Mouse (Mus musculus) limb, embryonic 15.5 days (tissue): ENCODE measurements at regions not wholly inside any gene's neighbourhood (a gene's known extent, or its start where the extent isn't known, plus 50 kb on each side); places are given as distances from the start of the nearest gene placed in this dataset.

Experiments
- ATAC-seq: fragments of 200-750 bp; cut with Nextera tagmentation; 2 replicates; pipeline ENCODE4 v1.8.0; 2017; ENCODE audit warnings: low read depth, moderate TSS enrichment; ENCODE audit not compliant: insufficient number of reproducible peaks, low FRiP score, low TSS enrichment
- H3K27ac ChIP-seq: fragments of 300-500 bp; sonication (generic); 2 replicates; pipeline ENCODE4 v1.5.1; 2015; ENCODE audit warnings: moderate library complexity, mild to moderate bottlenecking, inconsistent platforms
- H3K27me3 ChIP-seq: fragments of 300-500 bp; sonication (generic); 2 replicates; pipeline ENCODE4 v1.6.1; 2015; ENCODE audit warnings: inconsistent platforms
- H3K36me3 ChIP-seq: fragments of 300-500 bp; sonication (generic); 2 replicates; pipeline ENCODE4 v1.6.1; 2015; ENCODE audit warnings: inconsistent platforms
- H3K4me1 ChIP-seq: fragments of 300-500 bp; sonication (generic); 2 replicates; pipeline ENCODE4 v1.6.1; 2015; ENCODE audit warnings: inconsistent platforms
- H3K4me2 ChIP-seq: fragments of 300-500 bp; sonication (generic); 2 replicates; pipeline ENCODE4 v1.6.1; 2015; ENCODE audit warnings: mild to moderate bottlenecking, inconsistent platforms
- H3K4me3 ChIP-seq: fragments of 300-500 bp; sonication (generic); 2 replicates; pipeline ENCODE4 v1.5.1; 2015; ENCODE audit warnings: mild to moderate bottlenecking, inconsistent platforms
- H3K9ac ChIP-seq: fragments of 300-500 bp; sonication (generic); 2 replicates; pipeline ENCODE4 v1.6.1; 2015; ENCODE audit warnings: inconsistent platforms
- H3K9me3 ChIP-seq: fragments of 300-500 bp; sonication (generic); 2 replicates; pipeline ENCODE4 v1.6.1; 2016; ENCODE audit warnings: inconsistent platforms
- WGBS: fragments of 180-500 bp; shearing (Covaris S2); methylation state at CpG from one replicate; pipeline ENCODE4 v1.1.7; 2015; 5-methylcytosine and 5-hydroxymethylcytosine counted together

- Histone ChIP-seq H3K27me3 (no peaks in the 10 kb centered on the region), H3K9ac (no peak overlapping the region), H3K4me1 (no peaks in the 10 kb centered on the region), H3K9me3 (no peaks in the 10 kb centered on the region), H3K4me3 (no peak overlapping the region), H3K36me3 (no peaks in the 10 kb centered on the region), H3K4me2 (no peak overlapping the region), H3K27ac (no peak overlapping the region)
- 82% methylated on average over 6 of the region's 6 CpGs for WGBS
- ATAC-seq, result no peak
These were observed 237.0 kb downstream of the Map2k4 start for GRCm38 (mm10) chr11:65551073-65551472.

- WGBS, result 87% methylated on average over 5 of the region's 5 CpGs
- Histone ChIP-seq H3K9ac (no peak overlapping the region), H3K4me2 (no peak overlapping the region), H3K9me3 (no peaks in the 10 kb centered on the region), H3K27me3 (no peaks in the 10 kb centered on the region), H3K4me1 (no peaks in the 10 kb centered on the region), H3K36me3 (no peaks in the 10 kb centered on the region), H3K4me3 (no peak overlapping the region), H3K27ac (no peak overlapping the region)
- ATAC-seq, result no peak
These were observed 243.8 kb downstream of the Map2k4 start for GRCm38 (mm10) chr11:65544281-65544680.

- Histone ChIP-seq H3K27me3 (no peaks in the 10 kb centered on the region), H3K36me3 (no peaks in the 10 kb centered on the region), H3K27ac (no peak overlapping the region), H3K4me2 (no peak overlapping the region), H3K9ac (no peak overlapping the region), H3K4me3 (no peak overlapping the region), H3K4me1 (no peaks in the 10 kb centered on the region), H3K9me3 (no peaks in the 10 kb centered on the region)
- no peak for ATAC-seq
- 80% methylated on average over 3 of the region's 3 CpGs for WGBS
These were observed 244.5 kb downstream of the Map2k4 start for GRCm38 (mm10) chr11:65543581-65543980.

- no peaks in the 10 kb centered on the region for H3K27me3 ChIP-seq
- WGBS, result 74% methylated on average over 16 of the region's 16 CpGs
- H3K9me3 ChIP-seq, result no peaks in the 10 kb centered on the region
- H3K36me3 ChIP-seq, result no peaks in the 10 kb centered on the region
- no peak overlapping the region for H3K4me3 ChIP-seq
- no peak overlapping the region for H3K4me2 ChIP-seq
- H3K9ac ChIP-seq, result no peak overlapping the region
- no peaks in the 10 kb centered on the region for H3K4me1 ChIP-seq
- no peak for ATAC-seq
- no peak overlapping the region for H3K27ac ChIP-seq
These were observed 251.0 kb downstream of the Map2k4 start for GRCm38 (mm10) chr11:65537046-65537630.

GRCm38 (mm10) chr11:65535726-65536442, 252.2 kb downstream of the Map2k4 start:
- no peak for ATAC-seq
- no peak overlapping the region for H3K4me2 ChIP-seq
- H3K36me3 ChIP-seq, result no peaks in the 10 kb centered on the region
- no peaks in the 10 kb centered on the region for H3K9me3 ChIP-seq
- no peak overlapping the region for H3K9ac ChIP-seq
- 87% methylated on average over 8 of the region's 8 CpGs for WGBS
- no peaks in the 10 kb centered on the region for H3K4me1 ChIP-seq
- no peak overlapping the region for H3K27ac ChIP-seq
- H3K27me3 ChIP-seq, result no peaks in the 10 kb centered on the region
- H3K4me3 ChIP-seq, result no peak overlapping the region

- 70% methylated on average over 5 of the region's 5 CpGs for WGBS
- no peaks in the 10 kb centered on the region for H3K4me1 ChIP-seq
- H3K27ac ChIP-seq, result no peak overlapping the region
- no peak overlapping the region for H3K9ac ChIP-seq
- no peaks in the 10 kb centered on the region for H3K9me3 ChIP-seq
- H3K36me3 ChIP-seq, result no peaks in the 10 kb centered on the region
- no peak for ATAC-seq
- no peak overlapping the region for H3K4me2 ChIP-seq
- no peaks in the 10 kb centered on the region for H3K27me3 ChIP-seq
- H3K4me3 ChIP-seq, result no peak overlapping the region
These were observed 257.4 kb downstream of the Map2k4 start for GRCm38 (mm10) chr11:65530744-65531143.

GRCm38 (mm10) chr11:65505106-65505865, 235.5 kb upstream of the Myocd start:
- H3K4me3 ChIP-seq, result no peak overlapping the region
- 0 out of 2 replicates have a peak overlapping the region, but pooled peaks have one; percentile 14 for H3K4me2 ChIP-seq
- H3K9ac ChIP-seq, result no peak overlapping the region
- peaks cover 5% of the 10 kb centered on the region; the same call in 1 of the 2 replicates for H3K27me3 ChIP-seq
- no peaks in the 10 kb centered on the region for H3K36me3 ChIP-seq
- WGBS, result 35% methylated on average over 19 of the region's 19 CpGs
- H3K27ac ChIP-seq, result no peak overlapping the region
- ATAC-seq, result no peak
- no peaks in the 10 kb centered on the region for H3K9me3 ChIP-seq
- peaks cover 7% of the 10 kb centered on the region; the same call in 1 of the 2 replicates for H3K4me1 ChIP-seq

GRCm38 (mm10) chr11:65497979-65498378, 228.2 kb upstream of the Myocd start:
- Histone ChIP-seq H3K4me2 (no peak overlapping the region), H3K9ac (no peak overlapping the region), H3K36me3 (no peaks in the 10 kb centered on the region), H3K4me1 (no peaks in the 10 kb centered on the region), H3K27me3 (peaks cover 5% of the 10 kb centered on the region), H3K27ac (no peak overlapping the region), H3K9me3 (no peaks in the 10 kb centered on the region), H3K4me3 (no peak overlapping the region)
- 77% methylated on average over 2 of the region's 2 CpGs for WGBS
- no peak for ATAC-seq

GRCm38 (mm10) chr11:65497415-65497814, 227.6 kb upstream of the Myocd start:
- 88% methylated on average over 6 of the region's 6 CpGs for WGBS
- no peaks in the 10 kb centered on the region for H3K36me3 ChIP-seq
- no peak overlapping the region for H3K27ac ChIP-seq
- H3K9ac ChIP-seq, result no peak overlapping the region
- no peak overlapping the region for H3K4me3 ChIP-seq
- H3K9me3 ChIP-seq, result no peaks in the 10 kb centered on the region
- H3K4me1 ChIP-seq, result no peaks in the 10 kb centered on the region
- H3K4me2 ChIP-seq, result no peak overlapping the region
- ATAC-seq, result no peak
- peaks cover 5% of the 10 kb centered on the region for H3K27me3 ChIP-seq

GRCm38 (mm10) chr11:65495034-65495433, 225.2 kb upstream of the Myocd start:
- 14% methylated on average over 11 of the region's 11 CpGs for WGBS
- no peak overlapping the region for H3K4me3 ChIP-seq
- H3K27me3 ChIP-seq, result peaks cover 5% of the 10 kb centered on the region; the same call in 1 of the 2 replicates
- H3K4me1 ChIP-seq, result no peaks in the 10 kb centered on the region
- H3K36me3 ChIP-seq, result no peaks in the 10 kb centered on the region
- no peak for ATAC-seq
- no peak overlapping the region for H3K4me2 ChIP-seq
- no peak overlapping the region for H3K9ac ChIP-seq
- H3K27ac ChIP-seq, result no peak overlapping the region
- no peaks in the 10 kb centered on the region for H3K9me3 ChIP-seq

GRCm38 (mm10) chr11:65490426-65490825, 220.6 kb upstream of the Myocd start:
- no peak overlapping the region for H3K9ac ChIP-seq
- H3K27ac ChIP-seq, result no peak overlapping the region
- no peak overlapping the region for H3K4me3 ChIP-seq
- H3K27me3 ChIP-seq, result 0 out of 2 replicates have a peak, but pooled peaks cover 5% of the 10 kb centered on the region
- H3K4me1 ChIP-seq, result no peaks in the 10 kb centered on the region
- no peaks in the 10 kb centered on the region for H3K36me3 ChIP-seq
- no peak for ATAC-seq
- WGBS, result 89% methylated on average over 3 of the region's 3 CpGs
- H3K4me2 ChIP-seq, result no peak overlapping the region
- H3K9me3 ChIP-seq, result no peaks in the 10 kb centered on the region
